Mouse (Mus musculus) hindbrain, embryonic 11.5 days (tissue): ENCODE results near the gene Hoxb2. TPM values are rescaled to one million over a fixed set of nuclear protein-coding genes. Genes with fewer than 3 reads are reported as not detected.

Experiments used
- ATAC-seq: fragments of 200-750 bp; cut with Nextera tagmentation; 2 replicates; pipeline ENCODE4 v1.8.0; 2017; ENCODE audit warnings: mild to moderate bottlenecking, moderate TSS enrichment, moderate library complexity; ENCODE audit not compliant: low FRiP score
- DNase-seq: peaks from one replicate; pipeline ENCODE4 v3.0.0-alpha.2; 2015; ENCODE audit warnings: low spot score
- H3K27ac ChIP-seq: fragments of 300-500 bp; sonication (generic); 2 replicates; pipeline ENCODE4 v1.5.1; 2014; ENCODE audit warnings: mild to moderate bottlenecking, low read depth, low read length
- H3K27me3 ChIP-seq: fragments of 300-500 bp; sonication (generic); 2 replicates; pipeline ENCODE4 v1.6.1; 2014; ENCODE audit warnings: mild to moderate bottlenecking, low read length, moderate library complexity, mixed read lengths; ENCODE audit not compliant: control insufficient read depth, insufficient read depth
- H3K36me3 ChIP-seq: fragments of 300-500 bp; sonication (generic); 2 replicates; pipeline ENCODE4 v1.6.1; 2014; ENCODE audit warnings: mild to moderate bottlenecking, low read length, moderate library complexity, mixed read lengths; ENCODE audit not compliant: control insufficient read depth, insufficient read depth
- H3K4me1 ChIP-seq: fragments of 300-500 bp; sonication (generic); replicated peaks from 2 replicates; pipeline ENCODE4 v1.6.1; 2014; ENCODE audit warnings: low read length, mixed read lengths; ENCODE audit not compliant: control insufficient read depth, insufficient read depth
- H3K4me2 ChIP-seq: fragments of 300-500 bp; sonication (generic); replicated peaks from 2 replicates; pipeline ENCODE4 v1.6.1; 2014; ENCODE audit warnings: mild to moderate bottlenecking, low read depth, low read length
- H3K4me3 ChIP-seq: fragments of 300-500 bp; sonication (generic); 2 replicates; pipeline ENCODE4 v1.5.1; 2014; ENCODE audit warnings: low read depth, low read length
- H3K9ac ChIP-seq: fragments of 300-500 bp; sonication (generic); 2 replicates; pipeline ENCODE4 v1.6.1; 2014; ENCODE audit warnings: low read depth, low read length
- H3K9me3 ChIP-seq: fragments of 300-500 bp; sonication (generic); 2 replicates; pipeline ENCODE4 v1.6.1; 2016; ENCODE audit warnings: low read length; ENCODE audit not compliant: control insufficient read depth
- WGBS: fragments of 180-500 bp; shearing (Covaris S2); extraction: QIAGEN DNeasy Blood & Tissue Kit; methylation state at CpG from one replicate; pipeline ENCODE4 v1.1.7; 2014; 5-methylcytosine and 5-hydroxymethylcytosine counted together
- polyA plus RNA-seq: library from polyadenylated mRNA; unstranded; fragments of >200 nt; fragmentation: Nextera tagmentation; extraction: Ambion mirVana; gene quantifications from 2 replicates; pipeline ENCODE4 v1.2.1, GENCODE M21; 2014

Hoxb2 gene
- polyA plus RNA-seq, 1 experiment from 2014 or later = 67.5 TPM

GRCm38 (mm10) chr11:96336597-96336996 lies 13.7 kb upstream of the Hoxb2 start:
- no peak for DNase-seq
- no peaks in the 10 kb centered on the region for H3K36me3 ChIP-seq
- 4% methylated on average over 2 of the region's 2 CpGs for WGBS
- H3K4me1 ChIP-seq = no peaks in the 10 kb centered on the region; the same call in 1 of the 2 replicates
- no peaks in the 10 kb centered on the region for H3K9me3 ChIP-seq
- H3K27ac ChIP-seq = peak overlapping the region; percentile 98
- peak overlapping the region; percentile 79 for H3K4me2 ChIP-seq
- H3K4me3 ChIP-seq = peak overlapping the region; percentile 56
- peak overlapping the region; percentile 75 for H3K9ac ChIP-seq
- peak; percentile 17; the same call in 1 of the 2 replicates for ATAC-seq
- peaks cover 81% of the 10 kb centered on the region for H3K27me3 ChIP-seq

- H3K27ac ChIP-seq = peak overlapping the region; percentile 98
- H3K4me3 ChIP-seq = peak overlapping the region; percentile 56
- no peaks in the 10 kb centered on the region; the same call in 1 of the 2 replicates for H3K4me1 ChIP-seq
- H3K9ac ChIP-seq = peak overlapping the region; percentile 75
- WGBS = 2% methylated on average over 6 of the region's 6 CpGs
- ATAC-seq = no peak
- H3K4me2 ChIP-seq = peak overlapping the region; percentile 79
- DNase-seq = no peak
- H3K27me3 ChIP-seq = peaks cover 81% of the 10 kb centered on the region
- H3K36me3 ChIP-seq = no peaks in the 10 kb centered on the region
- H3K9me3 ChIP-seq = no peaks in the 10 kb centered on the region
Observed at GRCm38 (mm10) chr11:96337026-96337425, 13.3 kb upstream of the Hoxb2 start.

DNA sequence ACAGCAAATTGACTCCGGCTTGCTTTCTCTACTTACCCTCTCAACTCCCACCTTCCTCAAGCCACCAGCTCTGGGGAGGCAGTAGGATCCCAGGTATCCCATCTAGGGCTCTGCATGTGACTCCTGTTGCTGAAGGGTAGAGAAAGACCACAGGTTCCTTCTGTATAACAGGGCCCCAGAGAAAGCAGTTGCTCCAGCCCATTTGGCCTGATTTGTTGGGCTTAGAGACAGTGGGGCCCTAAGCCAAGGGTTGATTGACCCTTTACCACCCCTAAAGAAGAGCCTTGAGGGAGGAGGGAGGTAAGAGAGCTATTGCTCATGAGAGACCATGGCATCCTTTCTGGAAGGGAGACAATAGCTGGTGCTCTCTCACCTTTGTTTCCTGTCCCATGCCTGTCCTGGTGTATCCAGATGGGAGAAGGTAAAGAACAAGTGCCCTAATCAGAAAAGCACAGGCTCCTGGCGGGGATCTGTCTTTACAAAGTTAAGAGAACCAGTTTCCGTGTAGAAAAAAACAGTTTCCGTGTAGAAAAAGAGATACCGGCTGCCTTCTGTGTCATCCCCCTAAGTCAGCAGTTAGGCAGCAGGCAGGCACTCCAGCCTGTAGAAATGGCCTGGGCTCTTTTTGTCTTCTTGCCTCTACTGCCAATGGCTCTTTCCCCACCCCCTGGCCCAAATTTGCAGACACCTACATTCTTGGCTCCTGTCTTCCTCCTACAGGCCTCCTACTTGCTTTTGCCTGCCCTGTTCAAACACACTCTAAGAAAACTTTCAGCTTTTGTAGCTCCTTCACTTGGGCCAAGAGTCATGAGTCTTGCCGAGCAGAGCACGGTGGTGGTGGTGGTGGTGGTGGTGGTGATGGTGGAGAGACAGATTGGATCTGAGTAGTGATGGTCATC lies 11.1 kb upstream of the Hoxb2 start:
- WGBS = 11% methylated on average over 7 of the region's 7 CpGs
- H3K36me3 ChIP-seq = no peaks in the 10 kb centered on the region
- no peaks in the 10 kb centered on the region for H3K9me3 ChIP-seq
- peak overlapping the region; percentile 79 for H3K4me2 ChIP-seq
- ATAC-seq (no peak), DNase-seq (no peak)
- H3K9ac ChIP-seq = peak overlapping the region; percentile 75
- no peaks in the 10 kb centered on the region; the same call in 1 of the 2 replicates for H3K4me1 ChIP-seq
- H3K4me3 ChIP-seq = peak overlapping the region; percentile 56
- peak overlapping the region; percentile 98 for H3K27ac ChIP-seq
- H3K27me3 ChIP-seq = peaks cover 77% of the 10 kb centered on the region

DNA sequence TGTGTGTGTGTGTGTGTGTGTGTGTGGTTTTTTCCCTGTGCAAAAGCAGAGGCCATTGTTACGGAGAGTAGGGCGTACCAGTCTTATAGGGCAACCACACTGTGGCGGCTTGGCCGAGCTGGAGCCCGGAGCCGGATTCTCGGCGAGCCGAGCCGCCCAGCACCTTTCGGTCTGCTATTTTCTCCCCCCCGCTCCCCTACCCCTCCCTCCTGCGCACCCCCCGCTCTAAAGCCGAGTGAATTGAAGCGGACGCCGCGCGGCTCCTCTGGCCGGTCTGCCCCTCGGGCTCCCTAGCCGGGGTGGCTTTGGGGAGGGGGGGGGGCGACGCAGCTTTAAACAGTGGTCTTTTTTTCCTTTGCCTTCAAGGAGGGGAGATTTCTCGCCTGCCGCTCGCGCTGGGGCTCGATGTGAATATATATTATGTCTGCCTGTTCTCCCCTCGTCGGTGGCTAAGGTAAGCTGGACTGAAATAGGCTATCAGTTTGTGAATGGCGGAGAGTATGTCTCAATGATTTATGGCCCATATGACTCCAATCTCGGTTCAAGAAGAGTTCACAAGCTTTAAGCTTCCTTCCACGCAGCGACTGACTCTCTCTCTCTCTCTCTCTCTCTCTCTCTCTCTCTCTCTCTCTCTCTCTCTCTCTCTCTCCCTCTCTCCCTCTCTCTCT lies 9.5 kb upstream of the Hoxb2 start:
- ATAC-seq (peak; percentile 68), DNase-seq (no peak)
- Histone ChIP-seq H3K27me3 (peaks cover 76% of the 10 kb centered on the region), H3K27ac (peak overlapping the region; percentile 98), H3K9ac (peak overlapping the region; percentile 75), H3K9me3 (no peaks in the 10 kb centered on the region), H3K36me3 (no peaks in the 10 kb centered on the region), H3K4me1 (peaks cover under 1% of the 10 kb centered on the region; the same call in 1 of the 2 replicates), H3K4me2 (peak overlapping the region; percentile 79), H3K4me3 (peak overlapping the region; percentile 56)
- 0% methylated on average over 35 of the region's 36 CpGs for WGBS

- DNase-seq = no peak
- peak overlapping the region; percentile 79 for H3K4me2 ChIP-seq
- peak overlapping the region; percentile 56 for H3K4me3 ChIP-seq
- H3K27ac ChIP-seq = peak overlapping the region; percentile 98
- no peaks in the 10 kb centered on the region for H3K9me3 ChIP-seq
- peaks cover 73% of the 10 kb centered on the region for H3K27me3 ChIP-seq
- no peaks in the 10 kb centered on the region for H3K36me3 ChIP-seq
- peak overlapping the region; percentile 93 for H3K9ac ChIP-seq
- peaks cover 5% of the 10 kb centered on the region; the same call in 1 of the 2 replicates for H3K4me1 ChIP-seq
- under 1% methylated on average over 40 of the region's 40 CpGs for WGBS
- ATAC-seq = no peak
Observed at GRCm38 (mm10) chr11:96341701-96342575, 8.4 kb upstream of the Hoxb2 start.

- 2% methylated on average over 4 of the region's 4 CpGs for WGBS
- Histone ChIP-seq H3K27ac (peak overlapping the region; percentile 98), H3K27me3 (peaks cover 73% of the 10 kb centered on the region), H3K4me3 (peak overlapping the region; percentile 56), H3K9ac (peak overlapping the region; percentile 93), H3K9me3 (no peaks in the 10 kb centered on the region), H3K36me3 (no peaks in the 10 kb centered on the region), H3K4me1 (peaks cover 5% of the 10 kb centered on the region; the same call in 1 of the 2 replicates), H3K4me2 (peak overlapping the region; percentile 79)
- no peak for ATAC-seq
- no peak for DNase-seq
Observed at GRCm38 (mm10) chr11:96342576-96342930, 7.8 kb upstream of the Hoxb2 start.

- Histone ChIP-seq H3K27ac (peak overlapping the region; percentile 98), H3K9me3 (no peaks in the 10 kb centered on the region), H3K9ac (peak overlapping the region; percentile 93), H3K4me1 (peaks cover 5% of the 10 kb centered on the region; the same call in 1 of the 2 replicates), H3K4me2 (peak overlapping the region; percentile 79), H3K27me3 (peaks cover 71% of the 10 kb centered on the region), H3K4me3 (peak overlapping the region; percentile 56), H3K36me3 (no peaks in the 10 kb centered on the region)
- WGBS = 5% methylated on average over 2 of the region's 2 CpGs
- DNase-seq (no peak), ATAC-seq (no peak)
Observed at GRCm38 (mm10) chr11:96343206-96343745, 7.0 kb upstream of the Hoxb2 start.
